Mouse (Mus musculus) adipose tissue, adult 10 weeks (tissue): ENCODE data around the gene Zfp987. TPM values are rescaled to one million over a fixed set of nuclear protein-coding genes. Genes with fewer than 3 reads are reported as not detected.

Experiments
- polyA plus RNA-seq: library from polyadenylated mRNA; stranded (reverse); fragments of 350-450 nt; fragmentation: Illumina TruSeq; extraction: RNeasy Lipid Tissue Mini Kit (QIAGEN cat#74804); gene quantifications from one replicate; pipeline ENCODE4 v1.2.3, GENCODE M21; 2014; ENCODE audit warnings: low read depth, low replicate concordance

Zfp987 gene
- polyA plus RNA-seq: not detected

DNA sequence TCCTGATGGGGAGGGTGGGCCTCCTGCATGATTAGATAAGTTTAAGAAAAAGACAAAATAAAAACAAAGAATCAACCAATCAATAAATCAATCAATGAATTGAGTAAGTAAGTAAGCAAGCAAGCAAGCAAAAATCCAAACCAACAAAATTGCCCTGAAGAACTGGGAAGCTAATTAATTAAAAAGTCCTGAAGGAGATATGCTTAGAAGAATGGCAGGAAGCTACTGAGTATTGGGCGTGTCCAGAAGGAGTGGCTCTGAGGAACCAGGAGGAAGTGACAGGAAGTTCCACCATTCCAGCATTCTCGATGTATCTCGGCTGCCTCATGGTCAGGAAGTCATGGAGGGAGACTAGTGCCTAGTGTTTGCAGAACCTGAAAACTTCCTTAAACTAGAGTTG lies at the start of gene Zfp987:
TSS of gene Zfp987 (plus strand) at position 301 of the 400 bp plus-strand sequence.

DNA sequence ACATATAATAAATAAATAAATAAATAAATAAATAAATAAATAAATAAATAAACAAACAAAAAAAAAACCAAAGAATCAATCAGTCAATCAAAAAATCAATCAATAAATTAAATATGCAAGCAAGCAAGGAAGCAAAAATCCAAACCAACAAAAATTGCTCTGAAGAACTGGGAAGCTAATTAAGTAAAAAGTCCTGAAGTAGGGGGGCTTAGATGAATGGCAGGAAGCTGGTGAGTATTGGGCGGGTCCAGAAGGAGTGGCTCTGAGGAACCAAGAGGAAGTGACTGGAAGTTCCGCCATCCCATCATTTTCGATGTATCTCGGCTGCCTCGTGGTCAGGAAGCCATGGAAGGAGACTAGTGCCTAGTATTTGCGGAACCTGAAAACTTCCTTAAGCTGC lies 59.4 kb downstream of the Zfp987 start, which contains the start of gene Zfp600:
TSS of gene Zfp600 (plus strand) at position 301 of the 400 bp plus-strand sequence.

Other genes with a start within 250 kb of the Zfp987 start
- not detected for gene Zfp986, start 228.5 kb upstream of the Zfp987 start, polyA plus RNA-seq
- not detected for gene Zfp600, start 59.5 kb downstream of the Zfp987 start, polyA plus RNA-seq